Mouse (Mus musculus) forebrain, embryonic 15.5 days (tissue): ENCODE results near the gene Abhd16a. TPM values are rescaled to one million over a fixed set of nuclear protein-coding genes. Genes with fewer than 3 reads are reported as not detected.

Experiments used
- ATAC-seq: fragments of 200-750 bp; cut with Nextera tagmentation; replicated peaks from 2 replicates; pipeline ENCODE4 v1.8.0; 2017; ENCODE audit warnings: mild to moderate bottlenecking, moderate TSS enrichment, moderate library complexity
- H3K27ac ChIP-seq: fragments of 300-500 bp; sonication (generic); replicated peaks from 2 replicates; pipeline ENCODE4 v1.5.1; 2015; ENCODE audit warnings: mild to moderate bottlenecking, inconsistent platforms
- H3K27me3 ChIP-seq: fragments of 300-500 bp; sonication (generic); 2 replicates; pipeline ENCODE4 v1.6.1; 2015; ENCODE audit warnings: inconsistent platforms
- H3K36me3 ChIP-seq: fragments of 300-500 bp; sonication (generic); 2 replicates; pipeline ENCODE4 v1.6.1; 2015; ENCODE audit warnings: mild to moderate bottlenecking, inconsistent platforms
- H3K4me1 ChIP-seq: fragments of 300-500 bp; sonication (generic); 2 replicates; pipeline ENCODE4 v1.6.1; 2015; ENCODE audit warnings: inconsistent platforms
- H3K4me2 ChIP-seq: fragments of 300-500 bp; sonication (generic); replicated peaks from 2 replicates; pipeline ENCODE4 v1.6.1; 2015; ENCODE audit warnings: mild to moderate bottlenecking, inconsistent platforms
- H3K4me3 ChIP-seq: fragments of 300-500 bp; sonication (generic); 2 replicates; pipeline ENCODE4 v1.5.1; 2015; ENCODE audit warnings: mild to moderate bottlenecking, inconsistent platforms
- H3K9ac ChIP-seq: fragments of 300-500 bp; sonication (generic); replicated peaks from 2 replicates; pipeline ENCODE4 v1.6.1; 2015; ENCODE audit warnings: mild to moderate bottlenecking, inconsistent platforms
- H3K9me3 ChIP-seq: fragments of 300-500 bp; sonication (generic); 2 replicates; pipeline ENCODE4 v1.6.1; 2016; ENCODE audit warnings: inconsistent platforms
- WGBS: fragments of 180-500 bp; shearing (Covaris S2); methylation state at CpG from one replicate; pipeline ENCODE4 v1.1.7; 2015; ENCODE audit warnings: mixed read lengths; 5-methylcytosine and 5-hydroxymethylcytosine counted together
- polyA plus RNA-seq: library from polyadenylated mRNA; unstranded; fragments of >200 nt; fragmentation: Nextera tagmentation; extraction: Ambion mirVana; gene quantifications from 2 replicates; pipeline ENCODE4 v1.2.1, GENCODE M21; 2015

Abhd16a gene
- polyA plus RNA-seq, 1 experiment from 2014 or later = 93.2 TPM

GRCm38 (mm10) chr17:35077786-35078233, 11.3 kb upstream of the Abhd16a start, which contains the start of gene Ly6g6d:
TSS of gene Ly6g6d (minus strand) at chr17:35078065.
- Histone ChIP-seq H3K9me3 (no peaks in the 10 kb centered on the region), H3K4me1 (peaks cover 21% of the 10 kb centered on the region), H3K4me3 (peak within 1 kb of the TSS; percentile 25), H3K9ac (peak within 1 kb of the TSS; percentile 22; the same call in 1 of the 2 replicates), H3K27ac (peak within 1 kb of the TSS; percentile 74), H3K27me3 (no peaks in the 10 kb centered on the region), H3K36me3 (no peaks in the 10 kb centered on the region), H3K4me2 (peak within 1 kb of the TSS; percentile 34)
- no peak for ATAC-seq
- 9% methylated on average over 14 of the region's 14 CpGs for WGBS

GRCm38 (mm10) chr17:35079778-35080177, 9.3 kb upstream of the Abhd16a start:
- WGBS = 73% methylated on average over 9 of the region's 9 CpGs

GRCm38 (mm10) chr17:35080248-35080647, 8.8 kb upstream of the Abhd16a start:
- Histone ChIP-seq H3K9me3 (no peaks in the 10 kb centered on the region), H3K27me3 (no peaks in the 10 kb centered on the region), H3K9ac (no peak overlapping the region), H3K27ac (no peak overlapping the region), H3K4me2 (no peak overlapping the region), H3K4me3 (no peak overlapping the region), H3K4me1 (peaks cover 21% of the 10 kb centered on the region), H3K36me3 (no peaks in the 10 kb centered on the region)
- WGBS = 62% methylated on average over 6 of the region's 6 CpGs
- no peak for ATAC-seq

More at GRCm38 (mm10) chr17:35079778-35080177, 9.3 kb upstream of the Abhd16a start:
- H3K36me3 ChIP-seq = no peaks in the 10 kb centered on the region
- H3K27me3 ChIP-seq = no peaks in the 10 kb centered on the region
- H3K27ac ChIP-seq = no peak overlapping the region
- no peak overlapping the region for H3K4me3 ChIP-seq
- peaks cover 21% of the 10 kb centered on the region for H3K4me1 ChIP-seq
- no peak for ATAC-seq
- H3K9me3 ChIP-seq = no peaks in the 10 kb centered on the region
- H3K4me2 ChIP-seq = no peak overlapping the region
- no peak overlapping the region for H3K9ac ChIP-seq

GRCm38 (mm10) chr17:35080710-35081109, 8.4 kb upstream of the Abhd16a start:
- WGBS = 82% methylated on average over 4 of the region's 4 CpGs
- H3K27me3 ChIP-seq = no peaks in the 10 kb centered on the region
- H3K4me1 ChIP-seq = peaks cover 21% of the 10 kb centered on the region
- H3K36me3 ChIP-seq = no peaks in the 10 kb centered on the region
- H3K9me3 ChIP-seq = no peaks in the 10 kb centered on the region
- H3K9ac ChIP-seq = no peak overlapping the region
- H3K4me2 ChIP-seq = no peak overlapping the region
- H3K4me3 ChIP-seq = no peak overlapping the region
- no peak for ATAC-seq
- H3K27ac ChIP-seq = no peak overlapping the region

- no peaks in the 10 kb centered on the region for H3K9me3 ChIP-seq
- no peak overlapping the region for H3K27ac ChIP-seq
- no peak overlapping the region for H3K9ac ChIP-seq
- 87% methylated on average over 16 of the region's 16 CpGs for WGBS
- H3K27me3 ChIP-seq = no peaks in the 10 kb centered on the region
- H3K4me2 ChIP-seq = no peak overlapping the region
- peaks cover 4% of the 10 kb centered on the region; the same call in 1 of the 2 replicates for H3K4me1 ChIP-seq
- no peak overlapping the region for H3K4me3 ChIP-seq
- no peaks in the 10 kb centered on the region for H3K36me3 ChIP-seq
- no peak for ATAC-seq
These were observed 6.1 kb upstream of the Abhd16a start for GRCm38 (mm10) chr17:35082841-35083576.

GRCm38 (mm10) chr17:35083929-35084497, 5.0 kb upstream of the Abhd16a start:
- H3K36me3 ChIP-seq = no peaks in the 10 kb centered on the region
- H3K4me1 ChIP-seq = no peaks in the 10 kb centered on the region
- no peak overlapping the region for H3K4me3 ChIP-seq
- H3K27me3 ChIP-seq = no peaks in the 10 kb centered on the region
- no peak overlapping the region for H3K27ac ChIP-seq
- H3K9me3 ChIP-seq = no peaks in the 10 kb centered on the region
- no peak overlapping the region for H3K4me2 ChIP-seq
- H3K9ac ChIP-seq = no peak overlapping the region
- ATAC-seq = no peak
- WGBS = 80% methylated on average over 3 of the region's 3 CpGs

- Histone ChIP-seq H3K27me3 (no peaks in the 10 kb centered on the region), H3K9ac (no peak within 1 kb of the TSS), H3K4me3 (no peak within 1 kb of the TSS), H3K4me2 (no peak within 1 kb of the TSS), H3K27ac (no peak within 1 kb of the TSS), H3K36me3 (no peaks in the 10 kb centered on the region), H3K4me1 (peaks cover 7% of the 10 kb centered on the region), H3K9me3 (no peaks in the 10 kb centered on the region)
- 84% methylated on average over 7 of the region's 7 CpGs for WGBS
- ATAC-seq = no peak
These were observed 3.7 kb upstream of the Abhd16a start, which contains the start of gene Ly6g6f for GRCm38 (mm10) chr17:35085208-35085865. TSS of gene Ly6g6f (minus strand) at chr17:35085610.

- peak overlapping the region; percentile 55 for H3K27ac ChIP-seq
- no peaks in the 10 kb centered on the region for H3K27me3 ChIP-seq
- WGBS = 39% methylated on average over 2 of the region's 2 CpGs
- no peak overlapping the region for H3K4me3 ChIP-seq
- H3K4me1 ChIP-seq = peaks cover 19% of the 10 kb centered on the region
- H3K36me3 ChIP-seq = peaks cover 14% of the 10 kb centered on the region
- no peak for ATAC-seq
- H3K9me3 ChIP-seq = no peaks in the 10 kb centered on the region
- H3K9ac ChIP-seq = no peak overlapping the region
- no peak overlapping the region for H3K4me2 ChIP-seq
These were observed 912 bp upstream of the Abhd16a start for GRCm38 (mm10) chr17:35088151-35088550.

GRCm38 (mm10) chr17:35090166-35090932, 1.3 kb downstream of the Abhd16a start:
- H3K27ac ChIP-seq = peak overlapping the region; percentile 98
- peaks cover 32% of the 10 kb centered on the region for H3K36me3 ChIP-seq
- no peaks in the 10 kb centered on the region for H3K27me3 ChIP-seq
- H3K4me1 ChIP-seq = peaks cover 19% of the 10 kb centered on the region
- peak overlapping the region; percentile 73 for H3K9ac ChIP-seq
- H3K4me2 ChIP-seq = peak overlapping the region; percentile 64
- no peaks in the 10 kb centered on the region for H3K9me3 ChIP-seq
- ATAC-seq = peak; percentile 41
- WGBS = 46% methylated on average over 8 of the region's 8 CpGs
- peak overlapping the region; percentile 58 for H3K4me3 ChIP-seq

GRCm38 (mm10) chr17:35092403-35093198, 3.5 kb downstream of the Abhd16a start:
- no peak overlapping the region for H3K27ac ChIP-seq
- H3K4me1 ChIP-seq = peaks cover 19% of the 10 kb centered on the region
- no peak overlapping the region for H3K4me3 ChIP-seq
- peaks cover 53% of the 10 kb centered on the region for H3K36me3 ChIP-seq
- H3K9me3 ChIP-seq = no peaks in the 10 kb centered on the region
- H3K4me2 ChIP-seq = no peak overlapping the region
- no peak for ATAC-seq
- no peak overlapping the region for H3K9ac ChIP-seq
- no peaks in the 10 kb centered on the region for H3K27me3 ChIP-seq
- 88% methylated on average over 14 of the region's 14 CpGs for WGBS
